Mouse (Mus musculus) olfactory bulb, adult 2 months (tissue): Measurements from ENCODE around the gene Taf1.

Experiments
- CTCF ChIP-seq: fragments of 200-500 bp; IDR thresholded peaks from 2 replicates; pipeline ENCODE4 v1.5.1; 2012; ENCODE audit warnings: low read depth, mild to moderate bottlenecking, low read length, moderate library complexity; ENCODE audit not compliant: insufficient read depth
- POLR2A ChIP-seq: fragments of 200-500 bp; IDR thresholded peaks from 2 replicates; pipeline ENCODE4 v1.6.1; 2012; ENCODE audit warnings: mild to moderate bottlenecking, low read depth, low read length, moderate library complexity; ENCODE audit not compliant: insufficient read depth

DNA sequence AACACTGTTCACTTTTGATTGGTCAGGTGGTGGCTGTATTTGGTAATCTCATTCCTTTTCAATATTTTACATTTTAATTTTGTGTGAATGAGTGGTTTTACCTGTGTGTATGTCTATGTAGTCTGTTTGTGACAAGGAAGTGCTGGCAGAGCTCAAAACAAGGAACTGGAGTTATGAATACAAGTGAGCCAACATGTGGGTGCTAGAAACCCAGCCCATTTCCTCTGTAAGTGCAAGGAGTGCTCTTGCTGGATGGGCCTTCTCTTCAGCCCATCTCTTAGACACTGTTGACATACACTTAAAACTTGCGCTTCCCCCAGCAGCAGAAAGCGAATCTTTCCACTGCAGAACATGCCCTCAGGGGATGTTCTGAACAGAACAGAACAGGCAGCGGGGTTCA lies 83.6 kb downstream of the Taf1 start:
- TF ChIP-seq CTCF (no peak), POLR2A (no peak)
